Comparison of ENCODE assay signal across 22 mouse cellular contexts in the genomic region with DNA sequence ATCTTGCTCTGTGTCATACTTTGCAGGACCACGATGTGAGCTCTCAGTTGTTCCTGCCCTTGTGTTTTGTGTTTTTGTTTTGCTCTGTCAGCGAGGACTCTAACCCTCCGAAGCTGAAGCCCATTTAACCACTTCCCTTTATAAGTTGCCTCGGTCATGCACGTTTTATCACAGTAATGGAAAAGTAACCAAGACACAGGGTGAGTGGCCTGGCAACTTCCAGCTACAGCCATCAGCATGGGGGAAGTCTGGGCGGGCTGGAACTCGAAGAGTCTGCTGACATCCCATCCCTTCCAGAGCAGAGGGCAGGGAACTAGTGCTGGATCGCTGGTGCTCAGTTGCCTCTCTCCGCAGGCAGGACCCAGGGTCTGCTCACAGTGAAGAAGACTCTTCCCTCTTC. TPM values are rescaled to one million over a fixed set of nuclear protein-coding genes. Genes with fewer than 3 reads are reported as not detected.
DNase-seq lines count a peak whose midpoint lies in the region; ATAC-seq lines count a peak whose summit lies in the region.
"Had no signal": no experiment of that assay in that cellular context is flagged by ENCODE, and none has a peak within 500 bp of the region (broad histone marks: within the 10 kb centered on the region; RNA-seq: fewer than 3 reads in every experiment).

No protein-coding gene starts in this region.

- H3K4me1 ChIP-seq in heart, embryonic 11.5 days (ENCODE audit: control insufficient read depth, insufficient read depth, low read length) = peaks cover 23% of the 10 kb centered on the region
- H3K4me1 ChIP-seq in liver, embryonic 12.5 days = peaks cover 48% of the 10 kb centered on the region
- peaks cover 54% of the 10 kb centered on the region for H3K4me1 ChIP-seq in liver, embryonic 13.5 days (replicated peaks)
- H3K4me1 ChIP-seq in hindbrain, embryonic 16.5 days (ENCODE audit: control insufficient read depth, insufficient read depth, low read depth, low read length) = peaks cover 8% of the 10 kb centered on the region; the same call in 1 of the 2 replicates
- H3K4me1 ChIP-seq: midbrain, embryonic 12.5 days; neural tube, embryonic 12.5 days had no signal

- DNase-seq in heart, adult 9 months (ENCODE audit: low spot score in 2 of 2) = no peak
- no peak for DNase-seq in liver
- DNase-seq in liver, embryonic 13.5 days = no peak
- peak; percentile 43 for DNase-seq in splenic B cell, adult 2 months (ENCODE audit: low read depth, low spot score)
- DNase-seq: adrenal gland, postnatal 25 days; cerebellum, adult 18-20 months; cerebellum, postnatal 14 days; heart, postnatal 36 days; kidney, adult 8-10 months; left cerebral cortex, postnatal 4 days; lung, embryonic 14.5 days; lung, postnatal 14 days; right cerebral cortex, adult 18-20 months had no signal

- no peaks in the 10 kb centered on the region for H3K27me3 ChIP-seq in heart, embryonic 11.5 days (ENCODE audit: control insufficient read depth, insufficient read depth, low read length)
- no peaks in the 10 kb centered on the region for H3K27me3 ChIP-seq in liver, embryonic 12.5 days (replicated peaks)
- no peaks in the 10 kb centered on the region for H3K27me3 ChIP-seq in liver, embryonic 13.5 days
- no peaks in the 10 kb centered on the region for H3K27me3 ChIP-seq in splenic B cell, adult 2 months (ENCODE audit: control insufficient read depth, insufficient read depth, low read length, poor library complexity, severe bottlenecking)
- H3K27me3 ChIP-seq in hindbrain, embryonic 16.5 days (replicated peaks; ENCODE audit: control insufficient read depth, insufficient read depth, low read length) = no peaks in the 10 kb centered on the region
- H3K27me3 ChIP-seq: hindbrain, embryonic 13.5 days; midbrain, embryonic 12.5 days; neural tube, embryonic 12.5 days had no signal

- H3K4me3 ChIP-seq in heart, embryonic 11.5 days (ENCODE audit: low read depth, low read length) = no peak overlapping the region
- no peak overlapping the region for H3K4me3 ChIP-seq in liver, embryonic 12.5 days
- H3K4me3 ChIP-seq in liver, embryonic 13.5 days (replicated peaks) = no peak overlapping the region
- H3K4me3 ChIP-seq in hindbrain, embryonic 16.5 days (ENCODE audit: low read length) = no peak overlapping the region
- H3K4me3 ChIP-seq: hindbrain, embryonic 13.5 days; midbrain, embryonic 12.5 days; myocyte; neural tube, embryonic 12.5 days had no signal

- no peak overlapping the region for H3K9ac ChIP-seq in heart, embryonic 11.5 days (ENCODE audit: low read depth, low read length)
- no peak overlapping the region for H3K9ac ChIP-seq in liver, embryonic 12.5 days
- H3K9ac ChIP-seq in liver, embryonic 13.5 days = no peak overlapping the region
- no peak overlapping the region for H3K9ac ChIP-seq in hindbrain, embryonic 16.5 days (ENCODE audit: low read depth, low read length)
- H3K9ac ChIP-seq: hindbrain, embryonic 13.5 days; lung, embryonic 14.5 days; midbrain, embryonic 12.5 days; neural tube, embryonic 12.5 days had no signal

- H3K4me2 ChIP-seq in heart, embryonic 11.5 days = no peak overlapping the region
- 0 out of 2 replicates have a peak overlapping the region, but pooled peaks have one; percentile 73 for H3K4me2 ChIP-seq in liver, embryonic 12.5 days
- H3K4me2 ChIP-seq in liver, embryonic 13.5 days = peak overlapping the region; percentile 76; the same call in 1 of the 2 replicates
- no peak overlapping the region for H3K4me2 ChIP-seq in hindbrain, embryonic 16.5 days (ENCODE audit: low read length)
- H3K4me2 ChIP-seq: hindbrain, embryonic 13.5 days; lung, embryonic 14.5 days; midbrain, embryonic 12.5 days; neural tube, embryonic 12.5 days had no signal

- 94% methylated on average over 9 of the region's 9 CpGs for WGBS in heart, embryonic 11.5 days (ENCODE audit: insufficient replicate concordance)
- 83% methylated on average over 9 of the region's 9 CpGs for WGBS in liver, embryonic 12.5 days (ENCODE audit: insufficient replicate concordance)
- WGBS in liver, embryonic 13.5 days (ENCODE audit: insufficient replicate concordance) = 83% methylated on average over 9 of the region's 9 CpGs
- WGBS in hindbrain, embryonic 16.5 days = 95% methylated on average over 9 of the region's 9 CpGs

- peak overlapping the region; percentile 95; the same call in 1 of the 2 replicates for H3K27ac ChIP-seq in heart, embryonic 11.5 days (ENCODE audit: low read depth, low read length)
- H3K27ac ChIP-seq in liver, embryonic 12.5 days = peak overlapping the region; percentile 95
- peak overlapping the region; percentile 96 for H3K27ac ChIP-seq in liver, embryonic 13.5 days
- H3K27ac ChIP-seq in hindbrain, embryonic 16.5 days (ENCODE audit: low read depth, low read length) = no peak overlapping the region
- H3K27ac ChIP-seq: hindbrain, embryonic 13.5 days; kidney, postnatal 0 days; midbrain, embryonic 12.5 days; neural tube, embryonic 12.5 days had no signal

- H3K36me3 ChIP-seq in heart, embryonic 11.5 days (ENCODE audit: control insufficient read depth, insufficient read depth, low read length) = peaks cover 16% of the 10 kb centered on the region
- H3K36me3 ChIP-seq in liver, embryonic 12.5 days = peaks cover 58% of the 10 kb centered on the region
- H3K36me3 ChIP-seq in liver, embryonic 13.5 days = peaks cover 54% of the 10 kb centered on the region
- H3K36me3 ChIP-seq in splenic B cell, adult 2 months (ENCODE audit: control insufficient read depth, insufficient read depth, low read length, poor library complexity, severe bottlenecking) = peaks cover 3% of the 10 kb centered on the region; the same call in 1 of the 2 replicates
- H3K36me3 ChIP-seq in hindbrain, embryonic 16.5 days (ENCODE audit: control insufficient read depth, insufficient read depth, low read length) = peaks cover 24% of the 10 kb centered on the region

- no peak for ATAC-seq in heart, embryonic 11.5 days (replicated peaks; ENCODE audit: insufficient number of reproducible peaks, low FRiP score, low TSS enrichment)
- no peak for ATAC-seq in liver, embryonic 12.5 days
- ATAC-seq in liver, embryonic 13.5 days (ENCODE audit: low read depth) = no peak
- no peak for ATAC-seq in hindbrain, embryonic 16.5 days
- ATAC-seq: forebrain, embryonic 16.5 days had no signal

- peaks cover 5% of the 10 kb centered on the region; the same call in 1 of the 2 replicates for H3K9me3 ChIP-seq in heart, embryonic 11.5 days (replicated peaks; ENCODE audit: control insufficient read depth, low read length)
- peaks cover 7% of the 10 kb centered on the region for H3K9me3 ChIP-seq in liver, embryonic 12.5 days (replicated peaks)
- H3K9me3 ChIP-seq in liver, embryonic 13.5 days (replicated peaks) = peaks cover 9% of the 10 kb centered on the region
- no peaks in the 10 kb centered on the region for H3K9me3 ChIP-seq in hindbrain, embryonic 16.5 days (ENCODE audit: control insufficient read depth, low read length)
- H3K9me3 ChIP-seq: hindbrain, embryonic 13.5 days; midbrain, embryonic 12.5 days; neural tube, embryonic 12.5 days had no signal

RNA-seq across cellular contexts. Expression of gene Srrm1, which starts 37.8 kb away (rescaled TPM):
- 143 and 183 TPM in 2 replicates for polyA plus RNA-seq in heart, embryonic 11.5 days (2014; fragmentation: Nextera tagmentation; extraction: Ambion mirVana)
- 170 and 173 TPM in 2 replicates for polyA plus RNA-seq in liver, embryonic 12.5 days (2016; fragmentation: Nextera tagmentation; extraction: Ambion mirVana)
- 159 and 203 TPM in 2 replicates for polyA plus RNA-seq in liver, embryonic 13.5 days (2015; fragmentation: Nextera tagmentation; extraction: Ambion mirVana)
- 151 and 163 TPM in 2 replicates for polyA plus RNA-seq in hindbrain, embryonic 16.5 days (2015; fragmentation: Nextera tagmentation; extraction: Ambion mirVana)

RNA-seq across cellular contexts. Expression of gene Clic4, which starts 42.7 kb away (rescaled TPM):
- polyA plus RNA-seq in heart, embryonic 11.5 days (2014; fragmentation: Nextera tagmentation; extraction: Ambion mirVana) = 156 and 251 TPM in 2 replicates
- polyA plus RNA-seq in liver, embryonic 12.5 days (2016; fragmentation: Nextera tagmentation; extraction: Ambion mirVana) = 161 and 169 TPM in 2 replicates
- 109 and 131 TPM in 2 replicates for polyA plus RNA-seq in liver, embryonic 13.5 days (2015; fragmentation: Nextera tagmentation; extraction: Ambion mirVana)
- 56.1 and 71.0 TPM in 2 replicates for polyA plus RNA-seq in hindbrain, embryonic 16.5 days (2015; fragmentation: Nextera tagmentation; extraction: Ambion mirVana)

Comparison
In these comparisons a context has a peak if more than half of its experiments do, and no peak if none do; other contexts are left out.
1. H3K4me2 ChIP-seq: peak in liver, embryonic 12.5 days (single experiment) and liver, embryonic 13.5 days (single experiment); none in heart, embryonic 11.5 days (single experiment) and hindbrain, embryonic 16.5 days (single experiment).